Mouse (Mus musculus) intestine, embryonic 14.5 days (tissue): ENCODE results near the gene Surf4. TPM values are rescaled to one million over a fixed set of nuclear protein-coding genes. Genes with fewer than 3 reads are reported as not detected.
"Not testable (repeated sequence)": the region's sequence is repeated elsewhere in the genome, so short reads cannot be mapped to it uniquely, and the experiment has no call there.

Experiments
- ATAC-seq: fragments of 200-750 bp; cut with Nextera tagmentation; replicated peaks from 2 replicates; pipeline ENCODE4 v1.8.0; 2017; ENCODE audit warnings: low read depth, moderate number of reproducible peaks, moderate TSS enrichment, moderate library complexity; ENCODE audit not compliant: low FRiP score, low TSS enrichment
- DNase-seq: peaks from one replicate; pipeline ENCODE4 v3.0.0-alpha.2; 2018; ENCODE audit warnings: low spot score
- H3K27ac ChIP-seq: fragments of 300-500 bp; sonication (generic); 2 replicates; pipeline ENCODE4 v1.5.1; 2014; ENCODE audit warnings: low read depth, mild to moderate bottlenecking, control low read depth
- H3K27me3 ChIP-seq: fragments of 300-500 bp; sonication (generic); replicated peaks from 2 replicates; pipeline ENCODE4 v1.6.1; 2014; ENCODE audit warnings: low read length, control low read depth; ENCODE audit not compliant: control insufficient read depth, insufficient read depth
- H3K36me3 ChIP-seq: fragments of 300-500 bp; sonication (generic); 2 replicates; pipeline ENCODE4 v1.6.1; 2014; ENCODE audit warnings: low read length, control low read depth; ENCODE audit not compliant: control insufficient read depth, insufficient read depth
- H3K4me1 ChIP-seq: fragments of 300-500 bp; sonication (generic); replicated peaks from 2 replicates; pipeline ENCODE4 v1.6.1; 2014; ENCODE audit warnings: low read length, control low read depth, mixed read lengths; ENCODE audit not compliant: control insufficient read depth, insufficient read depth
- H3K4me2 ChIP-seq: fragments of 300-500 bp; sonication (generic); 2 replicates; pipeline ENCODE4 v1.6.1; 2014; ENCODE audit warnings: low read length
- H3K4me3 ChIP-seq: fragments of 300-500 bp; sonication (generic); 2 replicates; pipeline ENCODE4 v1.5.1; 2014; ENCODE audit warnings: low read depth, low read length, control low read depth, mixed read lengths
- H3K9ac ChIP-seq: fragments of 300-500 bp; sonication (generic); 2 replicates; pipeline ENCODE4 v1.6.1; 2014; ENCODE audit warnings: mild to moderate bottlenecking, low read length
- H3K9me3 ChIP-seq: fragments of 300-500 bp; sonication (generic); 2 replicates; pipeline ENCODE4 v1.6.1; 2016; ENCODE audit warnings: low read length, control low read depth; ENCODE audit not compliant: control insufficient read depth
- WGBS: fragments of 180-500 bp; shearing (Covaris S2); extraction: QIAGEN DNeasy Blood & Tissue Kit; methylation state at CpG from one replicate; pipeline ENCODE4 v1.1.7; 2014; 5-methylcytosine and 5-hydroxymethylcytosine counted together
- polyA plus RNA-seq: library from polyadenylated mRNA; unstranded; fragments of >200 nt; fragmentation: Nextera tagmentation; extraction: Ambion mirVana; gene quantifications from 2 replicates; pipeline ENCODE4 v1.2.1, GENCODE M21; 2014

The Surf4 gene
- polyA plus RNA-seq, 1 experiment from 2014 or later: 195 TPM

DNA sequence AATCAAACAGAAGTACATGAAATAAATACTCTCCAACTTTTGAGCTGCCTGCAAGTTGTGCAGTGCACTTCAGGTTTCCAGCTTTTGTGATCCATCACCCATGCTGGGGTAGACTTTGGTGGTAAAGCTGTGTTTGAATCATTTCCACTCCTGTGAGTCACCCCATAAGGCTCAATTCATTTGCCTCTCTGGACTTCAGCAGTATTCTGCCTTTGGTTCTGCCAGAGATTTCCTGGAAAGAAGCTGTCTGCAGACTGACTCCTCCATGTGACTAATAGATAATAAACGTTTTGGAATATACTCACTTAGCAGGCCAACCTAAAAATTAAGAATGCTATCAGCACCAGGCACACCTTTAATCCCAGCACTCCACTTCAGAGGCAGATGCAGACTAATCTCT is 33.0 kb downstream of the Surf4 start:
- no peak overlapping the region for H3K4me2 ChIP-seq
- WGBS: 70% methylated on average over 1 of the region's 1 CpGs
- no peak for ATAC-seq
- H3K4me1 ChIP-seq: peaks cover 21% of the 10 kb centered on the region
- H3K27me3 ChIP-seq: no peaks in the 10 kb centered on the region
- DNase-seq: no peak
- H3K9ac ChIP-seq: no peak overlapping the region
- peaks cover 58% of the 10 kb centered on the region for H3K36me3 ChIP-seq
- no peak overlapping the region for H3K27ac ChIP-seq
- H3K4me3 ChIP-seq: no peak overlapping the region
- H3K9me3 ChIP-seq: no peaks in the 10 kb centered on the region

GRCm38 (mm10) chr2:26895898-26896297 is 37.8 kb downstream of the Surf4 start:
- Histone ChIP-seq H3K9ac (no peak overlapping the region), H3K4me3 (no peak overlapping the region), H3K36me3 (peaks cover 89% of the 10 kb centered on the region), H3K9me3 (no peaks in the 10 kb centered on the region), H3K27me3 (no peaks in the 10 kb centered on the region), H3K4me2 (no peak overlapping the region), H3K4me1 (0 out of 2 replicates have a peak, but pooled peaks cover under 1% of the 10 kb centered on the region), H3K27ac (no peak overlapping the region)
- no peak for DNase-seq
- no peak for ATAC-seq
- WGBS: 87% methylated on average over 4 of the region's 4 CpGs

GRCm38 (mm10) chr2:26886170-26886569 is 47.6 kb downstream of the Surf4 start:
- not testable (repeated sequence) for H3K4me3 ChIP-seq, H3K9ac ChIP-seq, H3K27ac ChIP-seq, H3K9me3 ChIP-seq, H3K4me2 ChIP-seq, ATAC-seq, DNase-seq, H3K4me1 ChIP-seq, H3K27me3 ChIP-seq
- WGBS: 70% methylated on average over 4 of the region's 4 CpGs
- H3K36me3 ChIP-seq: peaks cover 24% of the 10 kb centered on the region

- H3K4me3 ChIP-seq, H3K27me3 ChIP-seq, H3K4me1 ChIP-seq, H3K4me2 ChIP-seq, H3K27ac ChIP-seq, DNase-seq, H3K9ac ChIP-seq, ATAC-seq, H3K9me3 ChIP-seq: not testable (repeated sequence)
- WGBS: 89% methylated on average over 2 of the region's 2 CpGs
- H3K36me3 ChIP-seq: peaks cover 17% of the 10 kb centered on the region
These were observed 48.2 kb downstream of the Surf4 start for GRCm38 (mm10) chr2:26885541-26885940.

DNA sequence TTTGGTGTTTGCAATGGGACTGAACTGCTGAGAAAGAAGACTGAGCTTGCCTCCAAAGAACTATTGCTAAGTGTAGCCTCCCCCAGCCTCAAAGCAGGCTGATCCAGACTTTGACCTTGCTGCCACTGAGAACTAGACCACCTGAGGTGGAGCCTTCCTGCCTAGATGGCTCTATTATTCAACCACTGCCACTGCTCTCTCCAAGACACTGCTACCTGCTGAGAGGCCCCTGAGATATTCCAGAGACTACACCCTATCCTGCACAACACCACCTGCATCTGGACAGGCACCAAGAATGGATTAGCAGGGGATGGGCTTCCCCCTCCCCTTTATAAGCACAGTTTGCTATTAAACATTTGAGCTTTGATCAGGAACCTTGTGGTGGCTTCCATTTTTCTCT is 55.2 kb downstream of the Surf4 start:
- H3K27ac ChIP-seq: no peak overlapping the region
- DNase-seq (no peak), ATAC-seq (no peak)
- no peaks in the 10 kb centered on the region for H3K4me1 ChIP-seq
- no peaks in the 10 kb centered on the region for H3K36me3 ChIP-seq
- H3K4me3 ChIP-seq: no peak overlapping the region
- no peak overlapping the region for H3K4me2 ChIP-seq
- no peak overlapping the region for H3K9ac ChIP-seq
- H3K27me3 ChIP-seq: no peaks in the 10 kb centered on the region
- H3K9me3 ChIP-seq: no peaks in the 10 kb centered on the region

DNA sequence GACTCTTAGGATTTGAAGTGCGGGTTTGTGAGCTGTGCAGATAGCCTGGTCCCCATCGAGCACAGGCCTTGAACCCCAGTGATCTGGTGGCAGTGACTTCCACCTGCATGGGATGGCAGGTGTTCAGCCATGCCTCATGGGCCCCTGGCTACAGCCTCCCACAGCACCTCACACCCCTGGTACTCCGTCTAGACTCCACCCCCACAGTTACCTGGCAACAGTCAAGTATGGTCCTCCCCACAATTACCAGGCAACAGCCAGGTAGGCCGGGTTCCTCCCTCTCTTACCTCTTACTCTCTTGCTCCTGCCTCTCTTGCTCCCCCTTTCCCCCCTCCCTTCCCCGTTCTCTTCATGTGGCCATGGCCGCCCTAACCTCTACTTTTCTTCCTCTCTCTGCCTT is 63.1 kb downstream of the Surf4 start:
- Histone ChIP-seq H3K9me3 (no peaks in the 10 kb centered on the region), H3K4me2 (no peak overlapping the region), H3K27ac (no peak overlapping the region), H3K9ac (no peak overlapping the region), H3K36me3 (no peaks in the 10 kb centered on the region), H3K4me3 (no peak overlapping the region), H3K4me1 (no peaks in the 10 kb centered on the region), H3K27me3 (no peaks in the 10 kb centered on the region)
- WGBS: 52% methylated on average over 6 of the region's 6 CpGs
- no peak for ATAC-seq
- no peak for DNase-seq

Other genes with a start within 250 kb of the Surf4 start
- gene Abo, start 68.9 kb downstream of the Surf4 start, polyA plus RNA-seq: not detected in 2 replicates
- 13.6 and 15.0 TPM in 2 replicates for gene Surf6, start 31.0 kb downstream of the Surf4 start, polyA plus RNA-seq
- gene Med22, start 23.3 kb downstream of the Surf4 start, polyA plus RNA-seq: 28.4 and 31.7 TPM in 2 replicates
- gene Rpl7a, start 23.2 kb downstream of the Surf4 start, polyA plus RNA-seq: 782 and 796 TPM in 2 replicates
- gene Surf2, start 17.6 kb downstream of the Surf4 start, polyA plus RNA-seq: 38.5 and 41.6 TPM in 2 replicates
- 53.3 and 57.0 TPM in 2 replicates for gene Surf1, start 17.4 kb downstream of the Surf4 start, polyA plus RNA-seq
- gene Stkld1, start 119 bp upstream of the Surf4 start, polyA plus RNA-seq: not detected in 2 replicates
- 48.2 and 52.7 TPM in 2 replicates for gene Rexo4, start 30.5 kb upstream of the Surf4 start, polyA plus RNA-seq
- 0.15 and 0.16 TPM in 2 replicates for gene Adamts13, start 39.5 kb upstream of the Surf4 start, polyA plus RNA-seq
- gene Cacfd1, start 76.0 kb upstream of the Surf4 start, polyA plus RNA-seq: 55.0 and 56.8 TPM in 2 replicates
- gene Slc2a6, start 94.1 kb upstream of the Surf4 start, polyA plus RNA-seq: 0.76 and 0.94 TPM in 2 replicates
- gene Mymk, start 138.3 kb upstream of the Surf4 start, polyA plus RNA-seq: not detected in 2 replicates
- 2.0 TPM in 2 replicates for gene Adamtsl2, start 145.5 kb upstream of the Surf4 start, polyA plus RNA-seq
- gene Fam163b, start 208.6 kb upstream of the Surf4 start, polyA plus RNA-seq: 0.24 and 0.42 TPM in 2 replicates
- gene Dbh, start 231.3 kb upstream of the Surf4 start, polyA plus RNA-seq: 1.1 and 2.1 TPM in 2 replicates